Mouse (Mus musculus): ENCODE data around the gene Kcnd3. TPM values are rescaled to one million over a fixed set of nuclear protein-coding genes. Genes with fewer than 3 reads are reported as not detected.

The Kcnd3 gene
- polyA plus RNA-seq, 1 experiment from 2014 or later = 10.2 TPM

DNA sequence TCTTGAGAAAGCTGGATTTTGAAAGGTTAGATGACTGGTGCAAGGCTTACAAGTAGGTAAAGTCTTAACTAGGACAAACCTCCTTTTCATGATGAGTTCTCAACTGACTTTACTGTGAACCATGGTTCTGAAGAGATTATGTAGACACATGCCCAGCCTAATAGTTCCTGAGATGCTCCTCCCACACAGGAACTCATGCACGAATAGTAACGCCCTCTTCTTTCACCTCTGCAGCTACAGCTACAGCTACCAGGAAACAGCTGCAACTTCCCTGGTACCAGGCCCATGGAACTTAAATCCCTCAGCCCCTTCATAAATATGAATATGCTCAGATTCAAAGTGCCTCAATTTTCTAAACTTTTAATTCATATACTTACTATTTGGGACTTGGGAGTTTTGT, 223.8 kb downstream of the Kcnd3 start:
- Histone ChIP-seq H3K9me3 (no peaks in the 10 kb centered on the region), H3K9ac (replicated peaks) (no peak overlapping the region), H3K4me2 (replicated peaks) (no peak overlapping the region), H3K36me3 (peaks cover 38% of the 10 kb centered on the region), H3K27ac (no peak overlapping the region), H3K27me3 (no peaks in the 10 kb centered on the region), H3K4me1 (replicated peaks) (no peaks in the 10 kb centered on the region), H3K4me3 (replicated peaks) (no peak overlapping the region)
- no peak for ATAC-seq
- 38% methylated on average over 2 of the region's 2 CpGs for WGBS

DNA sequence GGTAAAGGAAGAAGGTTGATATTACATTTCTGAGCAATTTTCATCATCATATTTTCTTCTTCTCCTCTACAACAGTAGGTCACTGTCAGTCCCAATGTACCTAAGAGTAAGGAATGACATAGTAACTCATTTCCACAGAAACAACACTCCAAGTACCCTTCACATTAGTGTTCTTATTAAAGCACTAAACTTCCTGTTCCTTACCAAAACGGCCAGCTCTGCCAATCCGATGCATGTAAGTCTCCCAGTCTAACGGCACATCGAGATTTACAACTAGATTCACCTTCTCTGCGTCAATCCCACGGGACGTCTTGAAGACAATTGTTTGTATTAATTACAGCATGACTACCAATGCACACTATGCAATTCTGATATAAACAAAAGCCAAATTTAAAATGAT, 228.2 kb downstream of the Kcnd3 start:
- Histone ChIP-seq H3K4me2 (replicated peaks) (no peak overlapping the region), H3K36me3 (peaks cover 60% of the 10 kb centered on the region), H3K4me3 (replicated peaks) (no peak overlapping the region), H3K4me1 (replicated peaks) (no peaks in the 10 kb centered on the region), H3K27me3 (no peaks in the 10 kb centered on the region), H3K9ac (replicated peaks) (no peak overlapping the region), H3K27ac (no peak overlapping the region), H3K9me3 (no peaks in the 10 kb centered on the region)
- 94% methylated on average over 7 of the region's 7 CpGs for WGBS
- ATAC-seq = no peak

DNA sequence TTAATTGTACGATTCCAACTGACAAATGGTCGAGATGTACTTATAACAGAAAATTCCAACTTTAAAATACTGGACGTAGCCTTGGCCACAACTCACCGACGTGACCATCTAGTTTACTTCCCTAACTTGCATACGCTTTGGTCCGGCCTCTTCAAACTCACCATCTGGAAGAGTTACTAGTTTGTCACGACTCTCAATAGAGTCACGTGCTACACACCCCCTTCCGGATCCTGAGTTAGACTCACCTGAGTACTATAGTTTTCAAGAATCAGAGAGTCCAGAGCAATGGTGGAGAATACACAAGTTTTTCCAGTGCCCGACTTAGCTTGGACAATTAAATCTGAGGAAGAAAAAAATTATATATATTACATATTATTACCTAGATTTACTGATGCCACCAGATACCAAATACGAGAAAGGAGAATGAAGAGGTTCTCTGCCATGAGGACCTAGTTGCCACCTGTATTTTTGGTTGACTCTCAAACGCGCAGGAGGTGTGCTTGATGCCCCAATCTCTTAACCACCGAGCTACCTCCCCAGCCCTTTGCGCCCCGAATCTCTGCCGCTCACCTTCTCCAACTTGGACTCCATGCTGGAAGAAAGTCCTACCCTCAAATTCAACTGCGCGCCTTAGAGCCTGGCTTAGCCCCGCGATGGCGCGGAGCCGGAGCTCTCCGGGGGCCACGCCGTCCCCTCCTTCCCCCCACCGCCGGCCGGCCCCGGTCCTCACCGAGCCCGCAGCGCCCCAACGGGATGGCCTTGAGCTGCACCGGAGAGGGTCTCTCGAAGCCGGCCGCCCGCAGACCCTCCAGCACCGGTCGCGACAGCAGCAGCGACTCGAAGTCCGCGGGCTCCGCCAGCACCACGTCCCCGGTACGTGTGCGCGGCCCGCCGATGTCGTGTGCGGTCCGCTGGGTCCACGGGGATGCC, 234.5 kb downstream of the Kcnd3 start:
- Histone ChIP-seq H3K9ac (replicated peaks) (peak overlapping the region; percentile 95), H3K27ac (peak overlapping the region; percentile 81), H3K4me2 (replicated peaks) (peak overlapping the region; percentile 80), H3K36me3 (peaks cover 17% of the 10 kb centered on the region), H3K4me3 (replicated peaks) (peak overlapping the region; percentile 94), H3K27me3 (no peaks in the 10 kb centered on the region), H3K4me1 (replicated peaks) (peaks cover 10% of the 10 kb centered on the region), H3K9me3 (no peaks in the 10 kb centered on the region)
- ATAC-seq = no peak; the same call in 1 of the 2 replicates
- 9% methylated on average over 60 of the region's 60 CpGs for WGBS

DNA sequence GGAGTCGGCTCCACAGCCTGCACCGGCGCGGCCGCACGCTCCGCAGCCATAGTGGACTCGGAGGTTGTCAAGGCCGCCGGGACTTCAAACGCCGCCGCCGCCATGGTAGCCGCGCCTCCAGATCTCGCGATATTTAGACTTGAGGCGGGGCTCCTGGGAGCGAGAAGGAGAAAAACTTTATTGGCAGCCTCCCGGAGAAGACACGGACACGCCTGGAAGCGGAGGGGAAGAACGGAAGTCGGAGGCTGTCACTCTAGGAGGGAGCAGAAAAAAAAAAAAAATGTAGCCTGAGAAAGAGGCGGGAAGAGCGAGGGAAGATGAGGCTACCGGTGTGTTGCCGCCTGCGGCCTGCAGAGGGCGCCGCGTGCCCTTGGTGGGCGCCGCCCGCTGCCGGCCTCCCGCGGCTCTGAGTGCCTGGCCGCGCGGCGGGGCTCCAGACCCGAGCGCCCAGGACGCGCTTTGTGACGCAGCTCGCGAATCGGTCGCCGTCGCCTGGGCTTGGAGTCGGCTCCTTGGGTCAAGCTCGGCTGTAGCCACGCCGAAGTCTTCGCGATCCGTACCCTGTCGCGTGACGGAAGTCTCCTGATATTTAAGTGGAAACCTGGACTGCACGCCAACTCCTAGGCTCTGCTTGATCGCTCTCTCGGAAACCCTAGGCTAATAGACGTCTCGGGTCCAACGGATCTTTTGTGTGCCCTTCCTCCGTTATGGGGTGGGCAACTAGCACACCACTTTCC, 235.4 kb downstream of the Kcnd3 start, which contains the start of gene Ddx20:
Gene Ddx20, minus strand, starts transcription at position 251 of the 737 bp plus-strand sequence.
- Histone ChIP-seq H3K27me3 (0 out of 2 replicates have a peak, but pooled peaks cover under 1% of the 10 kb centered on the region), H3K9me3 (no peaks in the 10 kb centered on the region), H3K9ac (replicated peaks) (peak within 1 kb of the TSS; percentile 95), H3K36me3 (peaks cover 14% of the 10 kb centered on the region), H3K4me2 (replicated peaks) (peak within 1 kb of the TSS; percentile 80), H3K27ac (peak within 1 kb of the TSS; percentile 83), H3K4me3 (replicated peaks) (peak within 1 kb of the TSS; percentile 94), H3K4me1 (replicated peaks) (peaks cover 10% of the 10 kb centered on the region)
- peak; percentile 97 for ATAC-seq
- under 1% methylated on average over 69 of the region's 72 CpGs for WGBS

DNA sequence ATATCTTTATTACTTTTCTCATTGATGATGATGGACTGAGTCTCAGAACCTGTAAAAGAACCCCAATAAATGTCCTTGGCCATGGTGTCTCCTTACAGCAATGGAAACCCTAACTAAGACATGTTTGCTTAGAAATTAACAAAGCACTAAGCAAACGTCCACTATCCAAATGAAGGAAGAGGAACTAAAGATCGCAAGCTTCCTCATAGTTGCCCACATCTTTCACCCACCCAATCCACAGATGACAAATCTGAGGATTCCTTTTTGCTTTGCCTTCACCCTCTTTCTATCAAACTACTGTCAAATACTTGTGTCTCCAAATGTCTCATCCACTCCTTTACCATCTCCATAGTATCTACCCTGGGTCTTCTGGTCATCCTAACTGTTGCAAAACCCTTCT, 236.4 kb downstream of the Kcnd3 start:
- no peaks in the 10 kb centered on the region for H3K9me3 ChIP-seq
- no peak overlapping the region for H3K27ac ChIP-seq
- H3K4me3 ChIP-seq (replicated peaks) = no peak overlapping the region
- 91% methylated on average over 2 of the region's 2 CpGs for WGBS
- no peak for ATAC-seq
- peaks cover 7% of the 10 kb centered on the region for H3K36me3 ChIP-seq
- 0 out of 2 replicates have a peak, but pooled peaks cover 4% of the 10 kb centered on the region for H3K27me3 ChIP-seq
- peaks cover 10% of the 10 kb centered on the region for H3K4me1 ChIP-seq (replicated peaks)
- no peak overlapping the region for H3K9ac ChIP-seq (replicated peaks)
- H3K4me2 ChIP-seq (replicated peaks) = no peak overlapping the region

DNA sequence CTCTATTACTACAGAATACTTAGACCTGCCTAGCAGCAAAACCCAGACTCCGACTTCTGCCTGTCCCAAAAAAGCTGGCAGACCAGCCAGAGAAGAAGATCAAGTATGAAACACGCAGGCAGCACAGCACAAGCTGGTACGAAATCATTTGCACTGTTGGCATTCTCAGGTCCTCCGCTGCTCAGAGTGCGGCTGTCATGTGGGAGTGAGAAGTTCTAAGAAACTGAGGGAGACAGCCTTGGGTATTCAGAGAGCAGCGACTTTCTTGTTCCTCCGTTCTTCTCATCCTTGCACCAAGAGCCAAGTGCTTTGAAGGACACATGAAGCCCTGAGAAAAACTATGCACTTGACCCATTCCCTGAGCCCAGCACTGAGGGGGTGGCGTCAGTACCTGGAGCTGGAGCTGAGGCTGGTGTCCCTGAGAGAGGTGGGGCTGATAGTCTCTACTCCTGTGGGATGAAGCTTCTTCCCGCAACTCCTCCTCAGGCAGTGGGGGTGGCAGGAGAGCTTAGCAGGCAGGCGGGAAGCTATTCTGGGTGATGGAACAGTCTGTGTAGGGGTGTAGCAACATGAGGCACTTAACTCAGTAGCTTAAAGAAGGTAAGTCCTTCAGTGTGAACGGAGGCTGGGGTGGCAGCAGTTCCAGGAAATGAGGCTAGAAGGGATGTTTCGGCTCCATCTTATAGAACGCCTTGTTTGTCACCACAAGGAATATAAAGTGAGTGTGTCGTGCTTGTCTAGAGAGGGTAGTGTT, 241.4 kb downstream of the Kcnd3 start:
- H3K36me3 ChIP-seq = no peaks in the 10 kb centered on the region
- H3K4me3 ChIP-seq (replicated peaks) = no peak overlapping the region
- H3K4me2 ChIP-seq (replicated peaks) = no peak overlapping the region
- H3K27ac ChIP-seq = no peak overlapping the region
- no peak overlapping the region for H3K9ac ChIP-seq (replicated peaks)
- peaks cover 31% of the 10 kb centered on the region for H3K4me1 ChIP-seq (replicated peaks)
- no peaks in the 10 kb centered on the region for H3K9me3 ChIP-seq
- 81% methylated on average over 14 of the region's 14 CpGs for WGBS
- H3K27me3 ChIP-seq = peaks cover 10% of the 10 kb centered on the region; the same call in 1 of the 2 replicates
- ATAC-seq = no peak

DNA sequence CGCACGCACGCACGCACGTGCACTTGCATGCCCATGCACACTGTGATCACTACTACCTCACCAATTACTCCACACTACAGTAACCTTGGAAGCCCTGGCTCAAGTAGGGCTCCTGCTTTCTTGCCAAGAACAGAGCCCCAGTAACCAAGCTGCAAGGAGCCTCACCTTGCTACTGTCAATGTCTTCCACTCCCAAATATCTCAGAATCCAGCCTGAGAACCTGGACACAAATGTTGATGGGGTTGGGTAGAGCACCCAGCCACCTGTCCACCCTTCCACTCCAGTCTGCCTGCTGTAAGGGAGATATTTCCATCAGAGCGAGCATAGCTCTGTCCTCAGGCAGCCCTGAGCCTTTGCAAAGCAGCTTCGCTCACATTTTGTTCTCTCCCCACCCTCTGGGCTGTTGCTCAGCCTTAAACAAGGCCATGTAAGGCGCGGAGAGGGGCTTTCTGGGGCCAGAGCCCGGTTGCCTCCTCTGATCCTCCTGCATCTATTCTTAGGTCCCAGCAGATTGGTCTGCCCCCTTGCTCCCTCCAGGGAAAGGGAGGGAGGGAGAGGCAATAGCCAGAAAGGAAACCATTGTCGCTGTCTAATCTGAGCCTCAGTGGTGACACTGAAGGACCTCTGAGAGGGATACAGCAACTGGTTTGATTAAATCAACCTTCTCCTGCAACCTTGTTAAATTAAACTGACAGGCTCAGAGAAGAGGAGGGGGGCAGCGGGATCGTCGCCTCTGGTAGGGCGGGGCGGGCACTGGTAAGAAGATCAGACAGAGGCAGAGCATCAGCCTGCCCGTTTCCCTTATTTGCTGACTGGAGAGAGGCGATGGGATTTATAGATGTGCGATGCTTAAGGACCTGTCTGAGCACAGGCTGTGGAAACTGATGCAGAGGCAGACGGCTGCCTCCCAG, 243.6 kb downstream of the Kcnd3 start:
- Histone ChIP-seq H3K27me3 (peaks cover 10% of the 10 kb centered on the region; the same call in 1 of the 2 replicates), H3K4me2 (replicated peaks) (peak overlapping the region; percentile 47), H3K36me3 (no peaks in the 10 kb centered on the region), H3K27ac (peak overlapping the region; percentile 79), H3K9me3 (no peaks in the 10 kb centered on the region), H3K4me1 (replicated peaks) (peaks cover 31% of the 10 kb centered on the region), H3K4me3 (replicated peaks) (peak overlapping the region; percentile 13), H3K9ac (replicated peaks) (peak overlapping the region; percentile 52; the same call in 1 of the 2 replicates)
- peak; percentile 91 for ATAC-seq
- 17% methylated on average over 20 of the region's 20 CpGs for WGBS

DNA sequence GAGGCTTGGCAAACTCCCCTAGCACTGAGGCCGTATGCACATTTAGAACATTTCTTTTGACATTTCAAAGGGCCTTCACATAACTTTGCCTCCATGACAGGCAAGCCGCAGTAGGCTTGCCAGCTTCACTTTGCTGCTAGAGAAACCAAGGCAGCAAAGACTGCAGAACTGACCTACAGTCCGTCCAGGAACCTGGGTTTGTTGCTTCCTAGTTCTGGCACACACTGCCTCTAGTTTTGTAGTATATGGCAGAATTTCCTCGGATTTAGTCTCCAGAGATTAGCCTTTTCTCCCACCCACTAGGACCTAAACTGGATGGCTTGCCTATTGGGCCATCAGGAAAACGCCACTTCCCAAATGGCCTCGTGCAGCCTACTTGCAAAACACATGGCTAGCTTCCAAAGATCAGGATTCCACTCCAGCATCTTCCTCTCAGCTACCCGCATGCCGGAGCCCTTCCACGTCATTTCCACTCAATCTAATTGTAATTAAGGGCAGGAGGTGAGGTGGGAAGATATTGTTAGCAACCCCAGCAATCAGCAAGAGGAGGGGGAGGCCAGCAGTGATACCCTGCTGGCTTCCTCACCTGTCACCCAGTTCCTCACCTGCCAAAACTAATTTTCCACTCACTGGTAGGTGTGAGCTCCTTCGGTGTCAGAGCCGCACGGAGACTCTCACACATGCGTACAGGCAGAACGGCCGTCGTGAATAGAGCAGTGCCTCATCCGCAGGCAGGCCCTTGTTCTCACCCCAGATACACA, 244.4 kb downstream of the Kcnd3 start:
- H3K36me3 ChIP-seq = no peaks in the 10 kb centered on the region
- peaks cover 10% of the 10 kb centered on the region; the same call in 1 of the 2 replicates for H3K27me3 ChIP-seq
- peak; percentile 10; the same call in 1 of the 2 replicates for ATAC-seq
- no peaks in the 10 kb centered on the region for H3K9me3 ChIP-seq
- WGBS = 53% methylated on average over 17 of the region's 17 CpGs
- peak overlapping the region; percentile 52; the same call in 1 of the 2 replicates for H3K9ac ChIP-seq (replicated peaks)
- H3K4me2 ChIP-seq (replicated peaks) = peak overlapping the region; percentile 47
- peak overlapping the region; percentile 79 for H3K27ac ChIP-seq
- H3K4me3 ChIP-seq (replicated peaks) = peak overlapping the region; percentile 13; the same call in 1 of the 2 replicates
- peaks cover 31% of the 10 kb centered on the region for H3K4me1 ChIP-seq (replicated peaks)

DNA sequence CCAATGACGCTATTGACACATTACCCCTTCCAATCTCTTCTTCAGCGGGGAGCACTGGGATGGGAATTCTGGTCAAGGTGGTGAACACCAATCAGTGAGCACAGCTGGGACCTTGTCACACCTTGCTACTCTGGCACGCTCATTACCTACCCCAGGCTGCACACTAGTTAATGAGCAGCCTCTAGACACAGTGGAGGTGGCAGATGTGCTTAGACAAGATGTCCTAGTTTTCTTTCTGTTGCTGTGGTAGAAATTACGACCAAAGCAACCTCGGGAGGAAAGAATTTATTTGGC, 245.0 kb downstream of the Kcnd3 start:
- no peak overlapping the region for H3K27ac ChIP-seq
- H3K4me3 ChIP-seq (replicated peaks) = no peak overlapping the region
- H3K4me2 ChIP-seq (replicated peaks) = no peak overlapping the region
- no peaks in the 10 kb centered on the region for H3K9me3 ChIP-seq
- no peaks in the 10 kb centered on the region for H3K36me3 ChIP-seq
- 64% methylated on average over 5 of the region's 5 CpGs for WGBS
- H3K4me1 ChIP-seq (replicated peaks) = peaks cover 31% of the 10 kb centered on the region
- ATAC-seq = peak; percentile 40; the same call in 1 of the 2 replicates
- peaks cover 14% of the 10 kb centered on the region for H3K27me3 ChIP-seq
- H3K9ac ChIP-seq (replicated peaks) = no peak overlapping the region

DNA sequence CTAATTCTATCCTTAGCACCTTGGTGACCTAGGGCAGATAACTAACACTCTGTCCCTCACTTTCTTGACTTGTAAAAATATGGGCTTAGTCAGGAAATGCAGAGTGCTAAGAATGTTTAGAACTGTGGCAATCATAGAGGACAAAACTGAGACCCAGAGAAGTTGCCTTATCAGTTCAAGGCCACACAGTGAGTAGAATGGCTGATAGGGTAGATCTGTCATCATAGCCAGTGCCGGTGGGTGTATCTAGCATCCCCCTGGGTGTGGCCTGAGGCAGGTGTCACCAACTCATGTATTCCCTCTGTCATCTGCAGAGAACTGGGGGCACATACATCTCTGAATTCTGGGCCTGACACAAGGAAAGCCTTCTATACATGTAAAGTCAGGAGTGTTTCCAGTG, 246.2 kb downstream of the Kcnd3 start:
- no peak overlapping the region for H3K9ac ChIP-seq (replicated peaks)
- peaks cover 31% of the 10 kb centered on the region for H3K4me1 ChIP-seq (replicated peaks)
- H3K36me3 ChIP-seq = no peaks in the 10 kb centered on the region
- H3K4me2 ChIP-seq (replicated peaks) = no peak overlapping the region
- peaks cover 22% of the 10 kb centered on the region for H3K27me3 ChIP-seq
- H3K9me3 ChIP-seq = no peaks in the 10 kb centered on the region
- no peak overlapping the region for H3K27ac ChIP-seq
- H3K4me3 ChIP-seq (replicated peaks) = no peak overlapping the region
- ATAC-seq = no peak
- WGBS = 86% methylated on average over 1 of the region's 1 CpGs
